Mouse (Mus musculus): ENCODE data around the gene Zfhx3.

Zfhx3 gene

DNA sequence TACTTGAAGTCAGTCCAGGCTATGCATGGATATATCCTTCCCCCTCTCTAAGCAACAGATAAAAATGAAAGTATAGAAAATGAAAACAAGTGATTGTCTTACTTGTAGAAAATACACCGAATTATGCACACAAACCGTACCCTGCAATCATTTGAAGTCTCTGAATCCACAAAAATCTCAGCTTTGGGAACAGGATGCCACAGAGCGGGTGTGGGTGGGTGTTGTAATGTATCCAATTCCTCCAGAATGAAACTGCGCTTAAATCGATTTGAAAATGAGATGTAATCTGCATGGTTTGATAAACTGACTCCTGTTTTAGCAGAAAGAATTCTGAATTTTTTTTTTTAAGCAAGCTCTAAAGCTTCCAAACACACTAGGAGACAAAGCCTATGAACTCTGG is 297.1 kb downstream of the Zfhx3 start:
- no peak for DNase-seq (ENCODE audit: low read depth, low spot score)

DNA sequence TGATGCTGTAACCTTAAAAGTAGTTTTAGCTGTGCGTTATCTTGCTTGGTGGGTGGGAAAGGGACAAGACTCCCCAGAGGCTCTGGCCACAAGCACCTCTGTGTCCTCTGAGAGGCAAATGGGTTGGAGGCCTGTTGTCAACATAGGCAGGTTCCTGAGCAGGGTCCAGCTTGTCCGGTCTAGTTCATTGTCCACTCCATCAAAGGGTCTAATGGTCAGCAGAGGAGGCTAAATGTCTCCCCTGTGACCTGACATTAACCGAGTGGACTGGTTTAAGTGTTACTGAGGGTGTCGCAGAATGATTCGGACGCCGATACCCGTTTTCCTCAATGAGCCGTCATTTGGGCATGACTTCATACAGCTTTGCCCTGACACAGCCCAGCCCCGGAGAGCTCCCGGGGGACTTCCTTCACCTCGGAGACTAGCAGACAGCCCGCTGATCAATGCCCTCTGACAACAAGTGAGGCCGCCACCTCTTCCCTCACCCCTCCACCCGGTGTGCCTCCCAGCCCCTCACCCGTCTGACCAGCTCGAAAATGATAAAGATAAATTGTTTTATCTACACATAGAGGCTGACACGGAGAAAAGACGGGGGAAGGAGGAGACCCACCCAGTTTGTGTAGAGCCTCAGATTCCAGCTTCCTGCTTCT is 298.7 kb downstream of the Zfhx3 start:
- DNase-seq (ENCODE audit: low read depth, low spot score), result no peak

DNA sequence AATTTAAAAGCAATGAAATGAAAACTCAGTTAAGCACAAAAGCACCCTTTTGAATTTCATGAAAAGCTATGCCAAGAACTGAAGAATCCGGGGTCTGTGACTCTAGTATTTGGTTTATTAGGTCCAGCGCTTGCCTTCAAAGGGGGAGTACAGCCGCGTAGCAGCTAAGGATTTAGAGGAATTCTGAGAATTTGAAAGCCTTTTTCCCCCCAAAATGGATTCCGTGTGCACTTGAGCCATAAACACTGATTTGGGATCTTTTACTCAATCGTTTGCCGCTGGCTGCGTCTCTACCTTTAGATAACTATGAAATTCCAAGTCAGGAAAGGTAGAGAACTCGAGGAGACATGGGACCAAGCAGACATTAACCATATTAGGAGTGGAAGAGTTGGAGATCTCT is 300.8 kb downstream of the Zfhx3 start:
- no peak for DNase-seq (ENCODE audit: low read depth, low spot score)

DNA sequence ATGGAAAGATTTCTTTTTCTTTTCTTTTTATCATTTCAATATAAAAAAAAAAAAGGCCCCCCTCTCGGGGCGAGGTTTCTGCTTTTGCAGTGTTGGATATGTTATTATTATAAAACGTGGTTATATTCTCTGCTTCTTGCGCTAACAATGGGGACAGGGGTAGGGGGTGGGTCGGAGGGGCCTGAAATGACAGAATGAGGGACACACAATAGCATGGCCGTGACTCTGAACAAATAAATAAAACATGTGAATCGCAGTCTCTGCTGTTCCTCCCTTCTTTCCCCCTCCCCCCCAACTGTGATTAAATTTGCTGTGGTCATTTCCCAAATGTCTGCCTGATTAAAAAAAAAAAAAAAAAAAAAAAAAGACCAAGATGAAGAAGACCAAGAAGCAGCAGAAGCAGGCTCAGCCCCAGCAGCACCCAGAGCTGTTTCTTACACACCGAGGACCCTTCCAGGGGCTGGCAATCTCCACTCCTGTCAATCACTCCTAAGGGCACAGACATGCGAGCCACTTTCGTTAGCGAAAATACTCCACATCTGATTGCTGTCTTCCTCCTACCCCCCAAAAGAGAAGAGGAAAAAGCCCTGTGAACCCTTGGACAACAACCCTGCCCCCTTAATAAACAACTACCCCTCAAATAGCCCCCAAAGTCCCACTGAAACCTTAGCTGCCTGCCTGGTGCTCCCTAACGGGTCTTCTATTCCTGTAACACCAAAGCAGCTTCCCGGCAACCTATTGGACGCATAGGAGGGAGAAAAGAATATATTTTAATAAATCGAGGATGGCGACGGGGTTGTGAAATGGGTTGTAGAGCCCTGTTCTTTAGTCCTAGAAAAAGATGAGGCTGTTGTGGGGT is 302.4 kb downstream of the Zfhx3 start:
- no peak for DNase-seq (ENCODE audit: low read depth, low spot score)

DNA sequence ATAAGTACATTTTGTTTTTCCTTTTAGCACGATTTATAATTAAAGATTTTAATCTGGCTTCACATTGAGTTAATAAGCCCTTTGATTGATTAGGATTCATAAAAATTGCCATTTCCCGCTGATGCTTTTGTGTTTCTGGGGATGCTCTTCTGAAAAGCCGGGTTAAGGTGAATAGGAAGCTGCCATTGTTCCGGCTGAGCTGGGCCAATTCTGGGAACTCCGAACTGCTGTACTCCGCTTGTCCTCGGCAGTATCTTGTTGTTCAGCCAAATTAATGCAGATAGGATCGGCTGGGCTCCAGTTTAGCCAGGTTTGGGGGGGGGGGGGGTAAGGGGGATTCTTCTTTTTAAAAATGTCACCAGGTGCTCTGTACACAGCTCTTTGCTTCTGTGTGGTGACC is 303.1 kb downstream of the Zfhx3 start:
- no peak for DNase-seq (ENCODE audit: low read depth, low spot score)

DNA sequence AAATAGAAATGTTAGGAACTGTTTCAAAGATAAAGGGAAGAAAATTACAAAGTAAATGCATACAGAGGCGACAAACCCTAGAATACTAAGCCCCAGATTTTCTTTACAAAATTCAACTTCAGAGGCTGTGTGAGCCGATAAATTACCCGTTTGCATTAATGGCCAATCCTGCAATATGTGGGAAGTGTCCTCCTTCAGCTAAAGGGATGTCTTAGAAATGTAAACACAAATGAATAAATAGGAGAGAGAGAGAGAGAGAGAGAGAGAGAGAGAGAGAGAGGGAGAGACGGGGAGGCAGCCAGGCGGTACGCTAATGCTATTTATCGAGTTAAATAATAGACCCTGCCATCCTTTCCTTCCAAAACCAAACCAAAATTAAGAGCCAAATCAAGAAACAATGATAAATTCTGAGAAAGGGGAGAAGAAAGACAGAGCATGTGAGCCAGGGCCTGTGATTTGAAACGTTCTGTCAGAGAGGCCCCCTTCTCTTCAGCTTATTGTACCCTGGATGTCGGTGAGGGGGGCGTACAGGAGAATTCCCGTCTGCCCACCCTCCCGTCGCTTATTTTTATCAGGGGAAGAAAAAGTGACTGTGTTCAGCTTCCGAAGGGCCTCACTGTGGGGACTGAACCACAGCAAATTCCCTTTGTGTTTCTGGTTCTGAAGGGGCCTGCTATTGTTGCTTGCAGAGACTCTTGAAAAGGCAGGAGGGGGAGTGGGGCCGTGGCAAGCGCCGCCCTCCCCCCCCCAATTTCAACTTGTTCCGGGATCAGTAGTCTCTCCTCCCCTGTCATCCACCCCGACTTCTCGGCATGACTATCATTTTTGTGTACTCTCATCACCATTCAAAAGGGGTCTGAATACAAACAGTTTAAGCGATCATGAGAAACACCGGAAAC is 303.8 kb downstream of the Zfhx3 start:
- DNase-seq (ENCODE audit: low read depth, low spot score), result no peak

DNA sequence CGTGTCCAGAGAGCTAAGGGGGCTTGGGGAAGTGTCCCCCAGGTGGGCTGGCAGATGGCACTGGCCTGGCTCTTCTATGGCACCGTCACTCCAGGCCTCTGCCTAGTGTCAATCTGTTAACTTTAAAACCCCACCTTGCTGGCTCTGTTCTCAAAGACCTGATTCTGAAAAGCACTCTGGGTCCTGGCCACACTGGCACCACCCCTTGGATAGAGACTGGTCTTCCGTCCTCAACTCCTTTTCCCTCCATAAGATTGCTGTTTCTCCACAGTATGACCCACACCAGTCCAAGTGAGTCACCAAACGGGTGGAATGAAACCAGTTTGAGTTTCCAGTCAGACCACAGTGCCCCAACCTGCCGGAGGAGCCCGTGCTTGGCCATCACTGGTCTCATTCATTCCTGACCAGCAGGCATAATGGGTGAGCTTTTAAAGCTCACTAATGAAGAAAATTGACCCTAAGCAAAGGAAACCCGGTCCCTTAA is 304.5 kb downstream of the Zfhx3 start:
- DNase-seq (ENCODE audit: low read depth, low spot score), result no peak

DNA sequence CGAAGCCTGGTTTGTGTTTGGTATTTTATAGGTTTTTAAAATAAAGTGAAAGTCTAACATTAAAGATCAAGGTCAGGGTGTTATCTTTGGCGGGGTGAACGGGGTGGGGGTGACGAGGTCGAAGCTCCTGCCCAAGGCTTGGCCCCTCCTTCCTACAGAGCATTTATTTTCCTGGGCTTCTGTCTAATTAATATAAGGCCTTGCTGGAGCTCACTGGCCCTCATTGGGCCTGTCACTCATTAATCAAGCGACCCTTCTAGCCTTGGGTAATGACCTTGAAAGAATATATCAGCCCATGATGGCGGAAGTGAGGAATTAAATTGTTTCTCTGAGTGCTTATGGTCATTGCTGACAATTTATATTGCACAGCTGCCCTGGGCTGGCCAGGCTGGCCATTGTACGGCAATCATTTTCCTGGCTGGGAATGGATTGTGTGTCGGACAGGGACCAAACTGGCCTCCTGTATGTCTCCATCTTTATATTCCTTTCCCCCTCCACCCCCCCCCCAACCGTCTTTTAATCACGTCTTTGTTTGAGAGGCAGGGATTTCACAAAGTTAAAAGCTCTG is 322.2 kb downstream of the Zfhx3 start:
- DNase-seq (ENCODE audit: low read depth, low spot score), result no peak

DNA sequence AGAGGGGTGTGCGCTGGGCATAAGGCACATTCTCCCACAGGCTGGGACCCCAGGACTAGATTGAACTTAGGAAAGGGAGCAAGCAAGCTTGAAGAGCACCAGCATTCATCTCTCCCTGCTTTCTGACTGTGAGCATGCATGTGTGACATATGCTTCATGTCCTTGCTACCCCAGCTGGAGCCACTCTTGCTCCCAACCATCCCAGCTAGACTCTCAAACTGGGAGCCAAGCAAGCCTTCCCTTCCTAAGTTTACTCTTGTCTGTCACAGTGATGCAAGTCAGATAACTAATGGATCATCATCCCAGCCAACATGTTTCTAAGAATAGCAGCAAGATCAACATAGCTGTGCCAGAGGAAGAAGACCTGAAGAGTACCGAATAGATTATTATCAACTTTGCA is 335.5 kb downstream of the Zfhx3 start:
- DNase-seq (ENCODE audit: low read depth, low spot score), result no peak

DNA sequence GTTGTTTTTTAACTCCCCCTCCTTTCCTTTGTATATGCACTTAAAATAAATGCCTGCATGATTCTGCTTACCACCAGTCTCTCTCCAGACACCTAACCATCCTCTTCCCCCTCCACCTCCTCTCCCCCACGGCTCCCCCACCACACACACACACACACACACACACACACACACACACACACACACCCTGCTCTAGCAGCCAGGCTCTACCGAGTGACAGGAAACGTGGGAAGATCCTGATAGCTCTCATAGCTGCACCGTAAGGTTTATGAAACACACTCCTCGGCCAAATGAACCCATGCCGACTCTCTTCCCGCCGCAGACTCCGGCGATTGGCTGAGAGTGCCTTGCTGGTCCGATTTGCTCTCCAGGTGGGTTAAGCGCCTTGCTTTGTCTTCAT is 339.5 kb downstream of the Zfhx3 start:
- DNase-seq (ENCODE audit: low read depth, low spot score), result no peak

DNA sequence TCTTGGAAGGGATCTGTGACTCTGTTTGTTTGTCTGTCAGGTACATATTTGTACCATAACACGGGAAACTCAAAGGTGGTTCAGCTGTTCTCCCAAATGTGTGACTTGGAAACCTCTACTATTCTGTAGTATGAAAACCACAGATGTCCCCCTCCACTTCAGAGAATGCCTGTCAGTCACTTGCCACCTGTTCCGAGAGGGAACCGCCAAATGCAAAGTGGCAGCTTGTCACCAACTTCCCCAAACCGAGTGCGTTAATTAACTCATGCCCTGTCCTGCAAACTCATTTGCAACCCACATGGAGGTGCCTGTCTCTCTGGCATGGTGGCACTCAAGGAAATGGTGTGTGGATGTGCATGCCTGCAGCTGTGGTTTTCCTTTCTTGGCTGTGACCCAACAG is 343.7 kb downstream of the Zfhx3 start:
- DNase-seq (ENCODE audit: low read depth, low spot score), result no peak

DNA sequence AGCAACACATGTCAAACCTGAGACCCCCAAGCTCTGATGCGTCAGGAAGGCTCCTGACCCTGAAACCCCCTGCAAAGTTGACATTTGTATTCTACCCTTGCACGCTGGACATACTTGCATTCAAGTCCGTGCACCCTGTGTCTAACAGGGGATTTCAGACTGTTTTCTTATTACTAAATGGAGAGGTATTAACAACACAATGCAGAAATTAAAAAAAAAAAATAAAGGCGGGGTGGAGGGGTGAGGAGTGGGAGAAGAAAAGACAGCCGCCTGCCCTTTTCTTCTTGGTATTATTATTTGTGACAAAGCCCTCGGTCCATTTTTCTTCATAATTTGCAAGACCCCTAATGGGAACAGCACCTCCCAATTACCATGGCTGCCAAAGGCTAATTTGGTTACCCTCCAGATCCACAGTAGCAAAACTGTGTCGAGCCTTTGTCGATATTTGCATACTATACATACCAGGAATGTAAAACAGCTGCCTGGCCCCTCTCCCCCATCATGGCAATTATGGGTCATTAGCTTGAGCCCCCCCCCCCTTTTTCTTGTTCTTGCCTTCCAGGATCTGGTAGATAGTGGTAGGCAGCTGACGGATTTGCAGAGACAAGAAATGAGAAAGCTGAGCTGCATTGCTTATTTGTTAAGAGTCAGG is 358.6 kb downstream of the Zfhx3 start:
- no peak for DNase-seq (ENCODE audit: low read depth, low spot score)

DNA sequence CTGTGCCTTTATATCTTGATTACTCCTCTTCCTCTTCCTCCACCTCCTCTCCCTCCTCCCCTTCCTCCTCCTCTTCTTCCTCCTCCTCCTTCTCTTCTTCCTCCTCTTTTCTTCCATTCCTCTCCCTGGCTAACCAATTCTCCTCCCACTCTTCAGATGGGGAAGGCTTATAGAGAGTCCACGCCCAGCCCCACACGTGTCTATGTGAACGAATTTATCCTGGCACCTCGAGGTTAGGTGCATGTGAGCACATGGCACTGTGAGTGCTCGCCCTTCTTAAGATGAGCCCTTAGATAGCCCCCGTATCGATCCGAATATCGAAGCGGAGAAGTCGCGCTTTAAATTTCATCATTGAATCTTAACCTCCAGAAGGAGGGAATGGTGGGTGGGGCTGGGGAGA is 359.2 kb downstream of the Zfhx3 start:
- DNase-seq (ENCODE audit: low read depth, low spot score), result no peak

DNA sequence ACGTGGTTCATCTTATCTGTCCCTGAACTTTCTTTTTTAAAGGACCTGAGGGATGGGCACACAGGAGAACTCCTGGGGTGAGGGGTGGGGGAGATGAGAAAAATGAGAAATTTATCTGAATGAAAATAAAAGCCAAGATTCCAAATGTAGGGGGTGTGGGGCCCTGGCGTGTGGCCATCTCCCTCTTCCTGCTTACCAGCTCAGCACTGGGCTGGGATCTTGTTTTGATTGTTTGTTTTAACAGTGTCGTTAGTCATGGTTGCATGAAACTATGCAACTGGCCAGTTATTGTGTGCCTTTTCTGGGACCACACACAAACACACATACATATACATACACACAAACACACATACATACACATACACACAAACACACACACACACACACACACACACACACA is 362.9 kb downstream of the Zfhx3 start:
- DNase-seq (ENCODE audit: low read depth, low spot score), result no peak

DNA sequence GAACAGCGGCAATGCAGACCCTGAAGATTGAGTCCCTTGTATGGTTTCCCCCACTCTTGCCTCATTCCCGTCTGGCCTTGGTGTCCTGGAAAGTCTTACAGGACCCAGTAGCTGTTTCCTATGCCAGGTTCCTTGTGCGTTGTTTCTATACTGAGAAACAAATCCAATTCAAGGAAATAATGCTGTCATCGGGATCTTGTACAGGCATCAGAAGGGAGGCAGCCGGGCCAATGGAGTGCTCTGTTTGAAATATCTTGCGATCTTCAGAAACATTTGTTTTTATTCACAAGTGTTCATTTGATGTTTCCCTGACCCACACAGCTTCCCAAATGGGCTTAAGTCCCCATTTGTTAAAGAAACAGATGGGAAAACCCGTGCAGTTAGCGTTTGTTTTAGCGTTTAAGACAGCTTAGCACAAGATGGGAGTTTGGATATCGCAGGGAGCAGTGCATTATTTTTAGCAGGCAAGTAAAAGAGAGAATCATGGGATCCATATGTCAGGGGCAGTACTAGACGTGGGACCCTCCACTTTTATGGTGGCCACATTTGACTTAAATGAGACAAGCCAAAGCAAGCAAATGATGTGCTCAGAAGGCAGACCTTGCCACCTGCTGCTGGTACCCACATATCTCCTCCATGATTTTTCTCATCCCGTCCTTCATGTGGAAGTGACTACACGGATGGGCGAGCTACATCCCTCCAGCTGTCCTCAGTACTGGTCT is 367.2 kb downstream of the Zfhx3 start:
- no peak for DNase-seq (ENCODE audit: low read depth, low spot score)

DNA sequence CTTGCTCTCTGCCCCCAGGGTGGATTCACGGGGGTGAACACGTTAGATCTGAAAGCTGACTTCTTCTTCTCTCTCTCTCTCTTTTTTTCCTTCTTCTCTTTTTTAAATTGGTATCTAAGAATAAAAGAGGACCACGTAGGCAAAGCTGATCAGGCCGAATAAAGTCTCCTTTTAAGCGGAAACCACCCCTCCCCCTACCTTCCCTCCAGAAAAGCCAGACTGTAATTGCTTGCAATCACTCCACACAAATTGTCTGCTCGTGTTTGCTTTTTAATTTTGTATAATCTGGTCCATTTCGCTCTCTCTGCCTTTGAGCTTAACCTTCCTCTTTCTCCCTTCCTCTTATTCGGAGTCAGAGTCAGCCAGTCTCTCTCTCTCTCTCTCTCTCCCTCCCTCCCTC is 372.6 kb downstream of the Zfhx3 start:
- DNase-seq (ENCODE audit: low read depth, low spot score), result no peak

DNA sequence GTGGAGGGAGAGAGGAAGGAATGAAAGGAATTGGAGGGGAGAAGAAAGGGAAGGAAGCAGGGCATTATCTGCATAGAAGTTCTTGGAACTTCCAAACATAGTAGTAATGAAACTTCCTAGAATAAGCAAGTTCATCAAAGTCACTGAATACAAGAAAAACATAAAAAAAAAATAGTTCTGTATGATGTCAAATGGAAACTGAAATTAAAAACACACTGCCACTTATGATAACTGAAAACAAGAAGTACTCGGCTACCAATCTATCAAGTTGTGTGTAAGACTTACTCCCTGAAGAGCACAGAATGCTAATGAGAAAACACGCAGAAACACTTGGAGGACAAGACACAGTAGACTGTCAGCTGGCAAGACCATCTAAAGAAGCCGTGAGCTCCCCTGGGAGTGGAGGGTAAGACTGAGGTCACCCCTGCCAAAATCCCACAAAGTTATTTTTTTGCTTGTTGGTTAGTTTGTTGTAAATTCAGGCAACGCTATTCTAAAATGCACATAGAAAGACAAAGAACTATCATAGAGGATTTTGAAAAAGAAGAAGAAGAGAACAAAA is 375.2 kb downstream of the Zfhx3 start:
- DNase-seq (ENCODE audit: low read depth, low spot score), result no peak

DNA sequence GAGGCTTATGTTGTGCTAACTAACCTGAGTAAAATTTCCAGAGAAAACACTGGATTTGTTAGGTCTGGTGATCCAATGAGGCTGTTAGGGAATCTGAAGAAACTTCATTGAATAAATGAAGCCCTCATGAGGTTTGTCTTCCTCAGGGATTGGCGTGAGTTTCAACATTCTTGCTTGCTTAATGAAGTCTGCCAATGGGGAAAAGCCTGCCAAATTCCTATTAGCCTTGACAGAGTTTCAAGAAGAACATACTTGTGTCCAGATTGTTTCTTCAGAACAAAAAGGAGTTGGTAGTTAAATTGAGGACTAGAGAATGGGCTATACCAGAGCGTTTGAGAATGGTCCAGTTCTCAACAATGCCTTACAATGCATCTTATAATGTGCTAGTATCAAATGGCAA is 385.3 kb downstream of the Zfhx3 start:
- DNase-seq (ENCODE audit: low read depth, low spot score), result no peak

DNA sequence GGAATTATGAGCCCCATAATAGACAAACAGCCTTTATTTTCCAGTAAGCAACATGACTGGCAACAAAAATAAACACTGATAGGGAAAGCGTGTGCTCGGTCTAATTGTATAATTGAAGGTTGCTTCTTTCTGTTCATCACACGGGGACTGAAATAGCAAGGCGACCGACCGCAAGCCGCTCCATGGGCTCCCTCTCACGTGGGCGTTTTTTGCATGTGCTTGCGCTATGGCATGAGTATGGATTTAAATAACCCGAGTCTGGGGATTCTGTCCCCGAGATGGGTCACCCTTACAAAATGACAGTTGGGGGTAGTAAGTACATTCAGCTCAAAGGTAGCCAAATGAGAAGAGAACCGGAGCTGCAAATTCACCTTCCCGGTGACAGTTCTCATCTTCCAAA is 405.9 kb downstream of the Zfhx3 start:
- no peak for DNase-seq (ENCODE audit: low read depth, low spot score)

DNA sequence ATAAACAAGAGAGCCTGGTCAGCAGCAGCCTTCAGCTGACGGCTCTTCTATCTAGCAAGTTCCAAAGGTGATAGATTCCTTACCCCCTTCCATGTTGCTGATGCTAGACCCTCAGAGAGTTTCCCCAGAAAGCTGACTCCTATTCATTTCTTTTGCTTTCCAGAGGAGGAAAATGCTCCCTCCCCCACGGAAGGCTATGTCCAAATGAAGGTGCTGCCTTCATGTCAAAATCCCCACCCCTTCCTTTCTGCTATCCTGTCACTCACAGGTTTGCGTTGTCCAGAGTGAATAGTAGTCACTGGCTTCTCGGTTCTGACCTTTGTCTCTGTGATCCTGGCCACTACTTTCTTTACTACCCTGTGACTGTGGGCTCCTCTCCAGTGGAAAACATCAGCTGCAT is 406.3 kb downstream of the Zfhx3 start:
- no peak for DNase-seq (ENCODE audit: low read depth, low spot score)

All from WW6 (cell line).